Mouse (Mus musculus): ENCODE measurements around the gene Rraga. TPM values are rescaled to one million over a fixed set of nuclear protein-coding genes. Genes with fewer than 3 reads are reported as not detected.

Gene Rraga
- polyA plus RNA-seq (2016; fragmentation: Nextera tagmentation; extraction: Ambion mirVana) = 29.6 and 30.7 TPM in 2 replicates

GRCm38 (mm10) chr4:86575283-86575983 is at the start of gene Rraga:
TSS of gene Rraga (plus strand) at chr4:86575668.
- ATAC-seq = peak; percentile 95
- no peaks in the 10 kb centered on the region for H3K9me3 ChIP-seq (replicated peaks)
- H3K36me3 ChIP-seq = peaks cover 19% of the 10 kb centered on the region
- H3K9ac ChIP-seq = peak within 1 kb of the TSS; percentile 95
- H3K27me3 ChIP-seq (replicated peaks) = peaks cover 5% of the 10 kb centered on the region; the same call in 1 of the 2 replicates
- peak within 1 kb of the TSS; percentile 75 for H3K4me2 ChIP-seq
- H3K4me1 ChIP-seq = peaks cover 26% of the 10 kb centered on the region
- peak within 1 kb of the TSS; percentile 98 for H3K27ac ChIP-seq
- H3K4me3 ChIP-seq = peak within 1 kb of the TSS; percentile 90
- WGBS (ENCODE audit: insufficient replicate concordance) = under 1% methylated on average over 52 of the region's 53 CpGs

GRCm38 (mm10) chr4:86527162-86528136 is 48.0 kb upstream of the Rraga start:
- Histone ChIP-seq H3K4me2 (no peak overlapping the region), H3K9me3 (replicated peaks) (no peaks in the 10 kb centered on the region), H3K27me3 (replicated peaks) (no peaks in the 10 kb centered on the region), H3K4me3 (no peak overlapping the region), H3K36me3 (no peaks in the 10 kb centered on the region), H3K9ac (no peak overlapping the region), H3K27ac (no peak overlapping the region), H3K4me1 (no peaks in the 10 kb centered on the region)
- no peak for ATAC-seq
- 68% methylated on average over 11 of the region's 11 CpGs for WGBS (ENCODE audit: insufficient replicate concordance)

GRCm38 (mm10) chr4:86529161-86529560 is 46.3 kb upstream of the Rraga start:
- H3K9me3 ChIP-seq (replicated peaks) = no peaks in the 10 kb centered on the region
- no peak for ATAC-seq
- H3K4me3 ChIP-seq = no peak overlapping the region
- no peak overlapping the region for H3K9ac ChIP-seq
- H3K27ac ChIP-seq = no peak overlapping the region
- H3K36me3 ChIP-seq = no peaks in the 10 kb centered on the region
- 61% methylated on average over 6 of the region's 6 CpGs for WGBS (ENCODE audit: insufficient replicate concordance)
- H3K27me3 ChIP-seq (replicated peaks) = no peaks in the 10 kb centered on the region
- H3K4me2 ChIP-seq = no peak overlapping the region
- no peaks in the 10 kb centered on the region for H3K4me1 ChIP-seq

GRCm38 (mm10) chr4:86533406-86534090 is 41.9 kb upstream of the Rraga start:
- 82% methylated on average over 8 of the region's 8 CpGs for WGBS (ENCODE audit: insufficient replicate concordance)
- Histone ChIP-seq H3K4me2 (no peak overlapping the region), H3K9ac (no peak overlapping the region), H3K27ac (no peak overlapping the region), H3K4me3 (no peak overlapping the region), H3K9me3 (replicated peaks) (no peaks in the 10 kb centered on the region), H3K36me3 (no peaks in the 10 kb centered on the region), H3K4me1 (no peaks in the 10 kb centered on the region), H3K27me3 (replicated peaks) (no peaks in the 10 kb centered on the region)
- no peak for ATAC-seq

- Histone ChIP-seq H3K27ac (no peak overlapping the region), H3K36me3 (no peaks in the 10 kb centered on the region), H3K4me2 (no peak overlapping the region), H3K4me3 (no peak overlapping the region), H3K9me3 (replicated peaks) (no peaks in the 10 kb centered on the region), H3K4me1 (no peaks in the 10 kb centered on the region), H3K9ac (no peak overlapping the region), H3K27me3 (replicated peaks) (no peaks in the 10 kb centered on the region)
- ATAC-seq = no peak
- WGBS (ENCODE audit: insufficient replicate concordance) = 70% methylated on average over 5 of the region's 5 CpGs
Measured at GRCm38 (mm10) chr4:86534091-86534481, 41.4 kb upstream of the Rraga start.

GRCm38 (mm10) chr4:86537972-86538371 is 37.5 kb upstream of the Rraga start:
- Histone ChIP-seq H3K27ac (no peak overlapping the region), H3K9ac (no peak overlapping the region), H3K4me1 (no peaks in the 10 kb centered on the region), H3K4me3 (no peak overlapping the region), H3K9me3 (replicated peaks) (no peaks in the 10 kb centered on the region), H3K4me2 (no peak overlapping the region), H3K27me3 (replicated peaks) (no peaks in the 10 kb centered on the region), H3K36me3 (no peaks in the 10 kb centered on the region)
- 17% methylated on average over 4 of the region's 4 CpGs for WGBS (ENCODE audit: insufficient replicate concordance)
- no peak for ATAC-seq

- H3K4me2 ChIP-seq = no peak overlapping the region
- no peak overlapping the region for H3K9ac ChIP-seq
- H3K4me1 ChIP-seq = no peaks in the 10 kb centered on the region
- H3K27ac ChIP-seq = no peak overlapping the region
- ATAC-seq = no peak
- H3K4me3 ChIP-seq = no peak overlapping the region
- WGBS (ENCODE audit: insufficient replicate concordance) = 69% methylated on average over 5 of the region's 5 CpGs
- no peaks in the 10 kb centered on the region for H3K27me3 ChIP-seq (replicated peaks)
- no peaks in the 10 kb centered on the region for H3K36me3 ChIP-seq
- no peaks in the 10 kb centered on the region for H3K9me3 ChIP-seq (replicated peaks)
Measured at GRCm38 (mm10) chr4:86538936-86539335, 36.5 kb upstream of the Rraga start.

- no peaks in the 10 kb centered on the region for H3K4me1 ChIP-seq
- H3K27ac ChIP-seq = no peak overlapping the region
- H3K9me3 ChIP-seq (replicated peaks) = no peaks in the 10 kb centered on the region
- H3K4me2 ChIP-seq = no peak overlapping the region
- H3K9ac ChIP-seq = no peak overlapping the region
- no peak overlapping the region for H3K4me3 ChIP-seq
- ATAC-seq = no peak
- WGBS (ENCODE audit: insufficient replicate concordance) = 73% methylated on average over 1 of the region's 1 CpGs
- H3K36me3 ChIP-seq = no peaks in the 10 kb centered on the region
- no peaks in the 10 kb centered on the region for H3K27me3 ChIP-seq (replicated peaks)
Measured at GRCm38 (mm10) chr4:86541573-86541972, 33.9 kb upstream of the Rraga start.

GRCm38 (mm10) chr4:86543999-86544398 is 31.5 kb upstream of the Rraga start:
- no peak for ATAC-seq
- whole genome bisulfite sequencing (ENCODE audit: insufficient replicate concordance) = 71% methylated on average over 3 of the region's 3 CpGs

GRCm38 (mm10) chr4:86545615-86546014 is 29.9 kb upstream of the Rraga start:
- Histone ChIP-seq H3K4me1 (no peaks in the 10 kb centered on the region), H3K4me3 (no peak overlapping the region), H3K36me3 (no peaks in the 10 kb centered on the region), H3K4me2 (no peak overlapping the region), H3K9ac (no peak overlapping the region), H3K9me3 (replicated peaks) (no peaks in the 10 kb centered on the region), H3K27me3 (replicated peaks) (no peaks in the 10 kb centered on the region), H3K27ac (no peak overlapping the region)
- ATAC-seq = no peak
- WGBS (ENCODE audit: insufficient replicate concordance) = 48% methylated on average over 5 of the region's 5 CpGs

More at GRCm38 (mm10) chr4:86543999-86544398, 31.5 kb upstream of the Rraga start:
- no peaks in the 10 kb centered on the region for H3K36me3 ChIP-seq
- H3K4me1 ChIP-seq = no peaks in the 10 kb centered on the region
- no peak overlapping the region for H3K4me3 ChIP-seq
- H3K9ac ChIP-seq = no peak overlapping the region
- H3K27ac ChIP-seq = no peak overlapping the region
- no peaks in the 10 kb centered on the region for H3K27me3 ChIP-seq (replicated peaks)
- no peaks in the 10 kb centered on the region for H3K9me3 ChIP-seq (replicated peaks)
- H3K4me2 ChIP-seq = no peak overlapping the region

GRCm38 (mm10) chr4:86548332-86548731 is 27.1 kb upstream of the Rraga start:
- 40% methylated on average over 9 of the region's 9 CpGs for WGBS (ENCODE audit: insufficient replicate concordance)
- no peaks in the 10 kb centered on the region for H3K9me3 ChIP-seq (replicated peaks)
- no peaks in the 10 kb centered on the region for H3K4me1 ChIP-seq
- no peak overlapping the region for H3K4me2 ChIP-seq
- H3K27me3 ChIP-seq (replicated peaks) = no peaks in the 10 kb centered on the region
- H3K36me3 ChIP-seq = no peaks in the 10 kb centered on the region
- no peak overlapping the region for H3K27ac ChIP-seq
- no peak overlapping the region for H3K4me3 ChIP-seq
- H3K9ac ChIP-seq = no peak overlapping the region
- no peak for ATAC-seq

Measured in liver, embryonic 12.5 days (tissue).